Mouse (Mus musculus): ENCODE measurements around the gene Plcb1.

The Plcb1 gene

GRCm38 (mm10) chr2:134914091-134914550 lies 128.3 kb downstream of the Plcb1 start:
- DNase-seq = no peak

- no peak for DNase-seq
Measured at GRCm38 (mm10) chr2:134915035-134915434, 129.2 kb downstream of the Plcb1 start.

- no peak for DNase-seq
Measured at GRCm38 (mm10) chr2:134920611-134921280, 134.9 kb downstream of the Plcb1 start.

- DNase-seq = no peak
Measured at GRCm38 (mm10) chr2:134922636-134923375, 136.9 kb downstream of the Plcb1 start.

GRCm38 (mm10) chr2:134924143-134924655 lies 138.3 kb downstream of the Plcb1 start:
- no peak for DNase-seq

- DNase-seq = no peak
Measured at GRCm38 (mm10) chr2:134926266-134926665, 140.4 kb downstream of the Plcb1 start.

GRCm38 (mm10) chr2:134927072-134927471 lies 141.2 kb downstream of the Plcb1 start:
- no peak for DNase-seq

- no peak for DNase-seq
Measured at GRCm38 (mm10) chr2:134929452-134929851, 143.6 kb downstream of the Plcb1 start.

GRCm38 (mm10) chr2:134930961-134931360 lies 145.1 kb downstream of the Plcb1 start:
- DNase-seq = no peak

GRCm38 (mm10) chr2:134931756-134932421 lies 146.0 kb downstream of the Plcb1 start:
- DNase-seq = peak in 1 of 2 experiments; percentile 34

GRCm38 (mm10) chr2:134935469-134935868 lies 149.6 kb downstream of the Plcb1 start:
- no peak for DNase-seq

GRCm38 (mm10) chr2:134935970-134936649 lies 150.2 kb downstream of the Plcb1 start:
- no peak for DNase-seq

- DNase-seq = no peak
Measured at GRCm38 (mm10) chr2:134937666-134938065, 151.8 kb downstream of the Plcb1 start.

- no peak for DNase-seq
Measured at GRCm38 (mm10) chr2:134942039-134942438, 156.2 kb downstream of the Plcb1 start.

- no peak for DNase-seq
Measured at GRCm38 (mm10) chr2:134942919-134943318, 157.1 kb downstream of the Plcb1 start.

GRCm38 (mm10) chr2:134946331-134946730 lies 160.5 kb downstream of the Plcb1 start:
- no peak for DNase-seq

GRCm38 (mm10) chr2:134946911-134947310 lies 161.0 kb downstream of the Plcb1 start:
- DNase-seq = peak; percentile 15 to 38

GRCm38 (mm10) chr2:134952088-134952487 lies 166.2 kb downstream of the Plcb1 start:
- DNase-seq = no peak

- DNase-seq = no peak
Measured at GRCm38 (mm10) chr2:134956436-134956835, 170.6 kb downstream of the Plcb1 start.

- DNase-seq = no peak
Measured at GRCm38 (mm10) chr2:134966131-134966530, 180.3 kb downstream of the Plcb1 start.

- DNase-seq = no peak
Measured at GRCm38 (mm10) chr2:134968380-134968779, 182.5 kb downstream of the Plcb1 start.

- no peak for DNase-seq
Measured at GRCm38 (mm10) chr2:134972376-134972775, 186.5 kb downstream of the Plcb1 start.

GRCm38 (mm10) chr2:134974711-134975110 lies 188.8 kb downstream of the Plcb1 start:
- DNase-seq = no peak
